Mouse (Mus musculus) cerebellum, adult 9-10 months (tissue): ENCODE measurements around the gene Elk1.

Source experiments
- DNase-seq: peaks from one replicate; pipeline ENCODE4 v3.0.0; 2022

Elk1 gene

DNA sequence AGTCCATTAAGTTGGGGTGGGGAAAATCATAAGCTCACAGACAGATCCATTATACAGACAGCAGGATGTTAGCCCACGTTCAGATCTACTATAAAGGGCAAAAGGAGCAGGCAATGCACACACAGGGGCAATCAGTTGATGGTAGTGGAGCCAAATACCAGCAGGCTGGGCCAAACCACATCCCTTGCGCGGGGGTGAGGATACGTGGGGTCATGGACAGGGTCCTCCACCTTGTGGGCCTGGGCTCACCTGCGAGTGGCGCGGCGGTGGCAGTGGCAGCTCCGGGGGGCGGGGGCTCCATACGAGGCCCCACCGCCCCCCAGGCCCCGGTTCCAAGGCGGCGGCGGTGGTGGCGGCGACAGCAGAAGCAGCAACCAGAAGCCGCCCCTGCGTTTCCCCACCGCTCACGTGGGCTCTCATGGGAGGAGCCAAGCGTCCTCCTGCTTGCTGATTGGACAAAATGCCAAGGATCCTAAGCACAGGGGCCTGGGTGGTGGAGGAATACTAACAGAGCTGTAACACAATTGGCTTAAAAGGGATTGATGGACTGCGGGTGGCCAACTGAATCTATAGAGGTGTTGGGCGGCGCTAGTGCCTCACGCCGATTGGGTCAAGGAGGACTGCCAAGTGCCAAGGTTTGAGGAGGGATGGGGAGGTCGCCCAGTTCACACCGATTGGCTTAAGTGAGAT lies at the start of gene Elk1:
TSS of gene Elk1 (minus strand) at position 418 of the 690 bp plus-strand sequence.
- peak; percentile 94 for DNase-seq

DNA sequence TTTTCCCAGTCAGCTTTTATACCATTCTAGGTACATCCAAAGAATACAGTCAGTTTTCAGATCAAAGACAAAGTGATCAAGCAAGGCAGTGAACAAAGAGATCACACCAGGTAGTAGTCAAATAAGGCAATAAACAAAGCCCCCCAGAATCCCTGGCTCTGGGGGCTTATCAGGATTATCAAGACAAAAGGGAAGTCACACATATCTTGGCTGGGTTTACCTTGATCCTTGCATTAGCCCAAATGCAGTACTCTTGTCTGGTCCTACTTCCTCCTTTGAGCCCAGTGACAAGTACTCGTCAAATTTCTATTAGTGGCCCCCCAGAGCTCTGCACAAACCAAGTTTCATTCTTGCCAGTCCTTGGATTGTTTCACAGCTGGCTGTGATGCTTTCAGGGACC lies 30.5 kb upstream of the Elk1 start:
- no peak for DNase-seq

DNA sequence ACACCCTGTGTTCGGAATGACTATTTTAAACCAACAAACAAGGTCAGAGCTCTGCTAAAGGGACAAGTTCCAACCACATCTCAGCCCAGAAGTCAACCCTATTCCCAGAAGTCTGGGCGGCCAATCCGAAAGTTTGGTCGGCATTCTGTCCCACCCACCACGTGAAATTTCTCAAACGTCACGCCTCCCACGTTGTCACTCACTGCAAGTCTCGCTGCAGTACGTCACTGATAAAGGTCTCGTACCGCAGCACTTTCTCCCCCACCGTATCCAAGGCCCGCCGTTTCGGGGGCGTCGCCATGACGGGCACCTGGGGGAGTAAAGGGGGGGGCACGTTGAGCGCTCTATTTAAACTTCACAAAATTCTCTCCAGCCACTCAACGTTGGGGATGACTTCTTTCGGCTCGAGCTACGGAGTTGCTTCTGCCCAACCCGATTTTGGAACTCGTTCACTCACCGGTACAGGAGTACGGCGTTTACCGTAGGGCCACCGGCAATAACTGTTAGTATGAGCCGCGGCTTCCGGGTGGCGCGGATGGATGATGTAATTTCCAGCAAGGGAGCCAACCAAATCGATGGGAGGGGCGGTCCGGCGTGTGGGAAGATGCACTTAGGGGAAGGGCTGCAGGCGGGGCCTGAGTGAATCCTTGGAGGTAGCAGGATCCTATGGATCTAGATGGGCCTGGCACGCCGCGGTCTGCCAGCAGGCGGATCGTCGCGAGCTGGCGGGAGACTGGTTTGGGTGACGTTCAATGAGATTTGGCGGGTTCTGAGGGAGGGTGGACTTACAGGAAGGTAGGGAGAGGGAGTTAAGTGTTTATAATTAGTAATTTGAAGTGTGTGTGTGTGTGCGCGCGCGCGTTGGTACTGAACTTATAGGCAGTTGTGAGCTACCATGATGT lies 11.3 kb upstream of the Elk1 start, which contains the start of gene Uxt:
TSS of gene Uxt (minus strand) at position 541 of the 902 bp plus-strand sequence.
- peak; percentile 90 for DNase-seq

DNA sequence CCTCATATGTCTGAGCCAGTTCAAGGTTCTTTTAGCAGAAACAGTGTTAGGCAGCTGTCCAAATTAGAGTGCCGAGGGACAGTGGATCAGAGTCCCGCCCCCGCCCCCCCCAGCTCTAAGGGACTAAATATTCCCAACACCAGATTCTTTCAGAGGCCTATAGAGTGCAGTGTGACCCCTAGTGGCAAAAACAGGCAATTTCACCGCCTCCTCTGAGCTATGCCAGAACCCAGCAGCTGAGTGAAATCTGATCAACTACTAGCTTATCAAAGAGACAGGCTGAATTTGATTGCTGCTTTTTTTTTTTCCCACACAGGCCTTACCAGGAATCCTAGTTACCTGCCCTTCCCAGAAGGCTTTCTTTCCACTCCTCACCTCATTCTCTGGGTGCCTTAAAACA lies 4.4 kb downstream of the Elk1 start:
- peak; percentile 75 for DNase-seq

DNA sequence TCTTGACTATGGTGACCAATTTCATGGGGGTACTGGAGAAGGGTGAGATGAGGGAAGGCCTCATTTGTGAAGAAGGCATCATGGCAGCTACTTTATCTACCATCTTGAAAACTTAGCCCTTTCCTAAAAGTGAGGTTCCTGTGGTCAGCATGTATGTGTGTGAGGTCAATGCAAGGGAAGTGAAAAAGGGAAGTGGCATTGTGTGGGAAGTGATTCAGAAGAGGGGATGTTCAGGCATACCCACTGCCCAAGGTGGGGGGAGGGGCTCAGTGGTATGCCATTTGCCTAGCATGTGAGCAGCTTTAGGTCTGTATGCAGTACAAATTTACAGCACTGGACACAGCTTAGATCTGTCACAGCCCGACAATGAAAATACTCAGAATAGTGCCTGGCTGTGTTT lies 18.4 kb downstream of the Elk1 start:
- DNase-seq: no peak

DNA sequence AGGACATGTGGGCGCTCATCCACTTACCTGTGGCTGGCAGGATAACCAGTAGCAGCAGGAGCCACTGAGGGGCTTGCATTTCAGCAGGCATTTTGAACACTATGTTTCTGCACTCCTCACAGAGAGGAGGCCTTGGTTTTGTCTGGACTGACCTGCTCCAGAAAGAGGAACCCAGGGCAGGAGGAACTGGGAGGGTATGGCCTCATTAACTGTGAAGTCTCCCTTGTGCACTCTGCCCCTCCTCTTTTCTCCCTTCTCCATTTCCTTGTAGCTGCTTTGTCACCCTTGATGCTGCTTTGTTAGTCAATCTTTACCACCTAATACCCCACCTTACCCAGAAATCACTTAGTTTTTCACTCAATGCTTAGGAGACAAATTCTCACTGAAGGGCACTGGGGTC lies 19.0 kb downstream of the Elk1 start, which contains the start of gene Cfp:
TSS of gene Cfp (minus strand) at position 192 of the 400 bp plus-strand sequence.
- no peak for DNase-seq

DNA sequence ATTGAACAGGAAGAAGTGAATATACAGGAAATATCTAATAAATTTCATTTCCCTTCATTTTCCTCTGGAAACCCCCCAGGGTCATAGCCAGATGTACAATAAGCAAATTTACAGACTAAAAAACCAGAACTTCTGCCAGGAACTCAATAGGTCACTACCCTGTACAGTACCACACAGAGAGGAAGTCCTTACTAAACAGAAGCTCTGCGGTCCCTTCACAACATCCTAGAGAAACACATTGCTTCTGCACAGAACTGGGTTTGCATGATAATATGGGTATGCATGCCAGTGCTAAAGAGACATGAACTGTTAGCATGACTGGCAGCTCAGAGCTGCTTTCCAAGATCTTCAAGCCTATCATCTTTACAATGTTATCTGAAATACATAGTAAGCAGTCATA lies 20.5 kb downstream of the Elk1 start:
- no peak for DNase-seq

DNA sequence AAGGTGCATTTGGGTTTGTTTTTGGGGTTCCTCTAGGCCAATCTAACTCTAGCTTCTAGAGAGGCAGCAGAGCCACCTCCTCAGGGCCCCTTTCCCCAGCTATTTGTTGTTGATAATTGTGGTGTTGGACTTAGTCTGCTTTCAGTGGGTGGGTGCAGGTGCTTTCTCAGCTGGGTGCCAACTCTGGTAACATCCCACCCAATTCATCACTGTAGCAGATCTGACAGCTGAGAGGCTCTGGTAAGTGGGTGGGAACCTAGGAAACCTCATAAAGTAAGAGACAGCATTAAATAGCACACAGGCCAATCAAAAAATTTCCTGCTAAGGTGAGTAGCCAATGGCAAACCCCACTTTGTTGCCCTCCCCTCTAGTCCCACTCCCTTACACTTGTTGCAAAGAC lies 25.4 kb downstream of the Elk1 start:
- DNase-seq: no peak

DNA sequence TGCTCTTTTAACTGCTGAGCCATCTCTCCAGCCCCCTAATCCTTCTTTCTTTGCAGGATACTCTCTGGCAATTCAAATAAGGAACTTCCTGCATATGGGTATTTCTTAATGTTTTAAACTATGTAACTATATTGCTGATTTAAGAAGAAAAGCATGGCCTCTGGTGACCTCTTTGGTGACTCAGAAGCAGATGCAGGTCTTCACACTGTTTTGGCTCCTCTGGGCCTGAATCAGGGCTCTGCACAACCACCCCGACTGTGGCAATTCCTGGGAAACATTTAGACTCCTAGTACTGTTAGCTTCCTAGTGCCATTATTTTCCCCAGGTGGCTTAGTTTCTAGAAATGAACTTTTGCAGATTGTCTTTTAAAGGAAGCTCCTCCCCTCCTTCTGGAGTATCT lies 26.9 kb downstream of the Elk1 start:
- no peak for DNase-seq

DNA sequence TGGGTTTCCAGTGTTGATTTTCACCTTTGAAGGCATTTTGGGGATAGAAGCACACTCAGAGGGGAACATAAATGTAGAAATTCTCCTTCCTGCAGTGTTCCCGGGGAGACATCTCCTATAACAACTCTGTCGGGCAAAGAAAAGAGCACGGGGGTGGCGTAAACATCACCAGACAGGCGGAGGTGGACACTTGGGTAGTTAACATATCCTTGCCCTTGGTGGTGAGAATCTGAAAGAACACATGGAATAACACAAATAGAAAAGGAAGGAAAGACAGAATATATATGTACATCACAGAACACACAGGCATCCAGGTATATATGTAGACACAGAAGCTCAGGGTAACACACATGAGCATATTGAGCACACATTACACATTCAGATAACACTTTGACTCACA lies 29.0 kb downstream of the Elk1 start:
- no peak for DNase-seq

DNA sequence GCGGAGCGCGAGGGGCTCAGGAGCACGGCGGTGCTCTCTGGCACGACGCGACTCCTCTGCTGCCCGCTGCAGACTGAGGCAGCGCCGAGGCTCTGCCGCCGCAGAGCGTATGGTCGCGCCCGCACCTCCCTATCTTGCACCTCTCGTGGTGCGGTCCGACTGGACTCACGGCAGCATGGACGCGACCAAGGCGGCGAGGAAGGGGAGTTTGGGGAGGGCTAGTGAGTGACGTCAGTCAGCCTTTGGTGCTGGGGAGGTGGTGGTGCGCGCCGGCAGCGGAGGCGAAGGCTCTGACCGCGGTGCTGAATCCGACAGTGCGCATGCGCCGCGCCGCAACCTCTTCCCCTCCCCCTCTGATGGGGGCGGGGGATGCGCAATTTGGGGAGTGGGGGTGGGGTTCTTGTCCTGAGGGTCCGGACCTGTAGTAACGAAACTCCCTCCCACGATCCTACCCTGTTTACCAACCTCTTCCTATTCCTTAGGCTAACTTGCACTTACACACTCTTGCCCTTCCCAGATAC lies 29.5 kb downstream of the Elk1 start, which contains the start of gene Syn1:
TSS of gene Syn1 (minus strand) at position 161 of the 521 bp plus-strand sequence.
- peak; percentile 92 for DNase-seq

DNA sequence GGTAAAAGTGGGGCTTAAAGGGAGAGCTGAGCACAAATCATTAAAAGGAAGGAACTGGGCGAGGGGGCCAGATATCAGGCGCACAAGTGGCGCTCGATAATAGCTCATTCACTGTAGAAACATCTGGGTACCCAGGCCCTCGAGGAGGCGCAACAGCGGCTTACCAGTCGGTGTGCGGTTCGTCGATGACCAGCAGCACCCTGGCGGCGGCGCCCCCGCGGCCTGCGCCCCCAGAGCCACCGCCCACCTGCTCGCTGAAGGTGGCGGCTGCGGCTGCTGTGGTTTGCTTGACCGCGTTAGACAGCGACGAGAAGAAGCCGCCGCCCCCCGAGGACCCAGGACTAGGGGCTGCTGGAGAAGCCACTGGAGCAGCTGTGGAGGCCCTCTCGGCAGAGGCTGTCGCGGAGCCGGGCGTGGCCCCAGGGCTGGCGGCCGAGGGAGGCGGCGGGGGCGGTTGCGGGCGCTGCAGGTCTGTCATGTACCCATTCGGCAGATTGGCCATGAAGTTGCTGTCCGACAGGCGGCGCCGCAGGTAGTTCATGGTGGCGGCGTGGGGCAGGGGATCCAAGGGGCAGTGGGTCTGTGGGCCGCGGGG lies 30.1 kb downstream of the Elk1 start:
- DNase-seq: peak; percentile 41

DNA sequence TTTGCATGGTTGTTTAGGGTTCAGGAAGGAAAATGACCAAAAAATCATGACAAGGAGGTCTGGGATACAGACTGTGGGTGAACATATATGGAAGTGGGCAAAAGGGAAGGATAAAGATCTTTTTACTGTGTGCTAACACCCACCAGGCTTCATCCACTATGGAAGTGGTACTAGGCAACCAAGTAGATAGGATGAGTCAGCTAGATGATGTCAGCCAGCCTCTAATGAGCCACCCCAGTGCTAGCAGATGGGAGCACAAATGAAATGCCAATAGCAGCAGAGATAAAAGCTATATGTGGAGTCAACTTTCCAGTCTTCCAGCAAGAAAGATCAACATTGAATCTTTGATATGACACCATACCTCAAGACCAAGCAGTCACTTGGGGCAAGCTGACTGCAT lies 35.3 kb downstream of the Elk1 start:
- DNase-seq: no peak

DNA sequence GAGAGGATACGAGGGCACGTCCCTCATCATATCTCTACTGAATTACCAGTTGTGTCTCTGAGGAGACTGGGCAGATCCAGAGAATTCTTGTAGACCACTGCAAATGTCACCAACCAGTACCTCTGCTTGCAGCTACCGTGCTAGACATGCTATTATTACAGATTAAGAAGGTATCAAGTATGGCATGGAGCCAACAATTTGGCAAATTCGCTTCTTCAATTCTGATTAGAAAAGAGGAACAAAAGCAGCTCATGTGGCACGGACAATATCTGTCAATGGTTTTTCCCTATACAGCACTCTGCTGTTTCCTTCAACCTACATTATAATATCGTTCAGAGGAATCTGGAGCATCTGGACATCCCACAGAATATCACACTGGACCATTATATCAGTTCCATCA lies 36.7 kb downstream of the Elk1 start:
- DNase-seq: no peak

DNA sequence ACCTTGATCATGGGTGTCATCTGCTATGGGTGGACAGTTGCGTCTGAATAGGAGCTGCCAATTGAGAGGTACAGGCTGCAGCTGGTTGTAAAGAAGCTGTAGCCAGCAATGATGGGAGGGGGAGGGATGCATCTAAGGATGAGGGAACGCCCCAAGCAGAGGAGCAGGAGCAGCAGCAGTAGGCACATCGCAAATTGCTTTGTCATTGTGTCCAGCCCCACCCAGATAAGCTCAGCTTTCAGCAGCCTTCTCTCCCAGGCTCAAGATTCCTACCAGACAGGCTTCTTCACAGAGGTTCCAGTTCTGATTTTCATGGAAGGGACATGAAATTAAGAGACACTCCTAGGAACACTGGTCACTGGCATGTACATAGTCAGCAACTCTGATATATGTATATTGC lies 40.3 kb downstream of the Elk1 start:
- DNase-seq: no peak
